Mouse (Mus musculus) midbrain, postnatal 0 days (tissue): ENCODE data around the gene Gpr183. TPM values are rescaled to one million over a fixed set of nuclear protein-coding genes. Genes with fewer than 3 reads are reported as not detected.

ENCODE experiments used
- ATAC-seq: fragments of 200-750 bp; cut with Nextera tagmentation; 2 replicates; pipeline ENCODE4 v1.8.0; 2017; ENCODE audit warnings: moderate number of reproducible peaks, mild to moderate bottlenecking, moderate TSS enrichment, moderate library complexity; ENCODE audit not compliant: low FRiP score
- DNase-seq: peaks from one replicate; pipeline ENCODE4 v3.0.0-alpha.2; 2015; ENCODE audit warnings: low spot score
- H3K27ac ChIP-seq: fragments of 300-500 bp; sonication (generic); 2 replicates; pipeline ENCODE4 v1.5.1; 2014; ENCODE audit warnings: low read depth, mild to moderate bottlenecking, low read length, mixed read lengths
- H3K27me3 ChIP-seq: fragments of 300-500 bp; sonication (generic); 2 replicates; pipeline ENCODE4 v1.6.1; 2014; ENCODE audit warnings: low read length, control low read depth, mixed read lengths; ENCODE audit not compliant: insufficient read depth
- H3K36me3 ChIP-seq: fragments of 300-500 bp; sonication (generic); 2 replicates; pipeline ENCODE4 v1.6.1; 2014; ENCODE audit warnings: low read length, control low read depth, mixed read lengths; ENCODE audit not compliant: insufficient read depth
- H3K4me1 ChIP-seq: fragments of 300-500 bp; sonication (generic); 2 replicates; pipeline ENCODE4 v1.6.1; 2014; ENCODE audit warnings: mild to moderate bottlenecking, control low read depth, antibody characterized with exemption, low read length, mixed read lengths; ENCODE audit not compliant: insufficient read depth
- H3K4me2 ChIP-seq: fragments of 300-500 bp; sonication (generic); 2 replicates; pipeline ENCODE4 v1.6.1; 2014; ENCODE audit warnings: low read depth, mild to moderate bottlenecking, low read length, mixed read lengths; ENCODE audit not compliant: poor library complexity, severe bottlenecking
- H3K4me3 ChIP-seq: fragments of 300-500 bp; sonication (generic); 2 replicates; pipeline ENCODE4 v1.5.1; 2014; ENCODE audit warnings: low read depth, mild to moderate bottlenecking, low read length, moderate library complexity
- H3K9ac ChIP-seq: fragments of 300-500 bp; sonication (generic); replicated peaks from 2 replicates; pipeline ENCODE4 v1.6.1; 2014; ENCODE audit warnings: mild to moderate bottlenecking, low read length, moderate library complexity, mixed read lengths; ENCODE audit not compliant: poor library complexity, severe bottlenecking
- H3K9me3 ChIP-seq: fragments of 300-500 bp; sonication (generic); 2 replicates; pipeline ENCODE4 v1.6.1; 2016; ENCODE audit warnings: low read length, control low read depth
- CTCF ChIP-seq: IDR thresholded peaks from 2 replicates; pipeline ENCODE4 v1.5.1; 2016; ENCODE audit warnings: antibody characterized with exemption, mild to moderate bottlenecking
- WGBS: fragments of 180-500 bp; shearing (Covaris S2); extraction: QIAGEN DNeasy Blood & Tissue Kit; methylation state at CpG from one replicate; pipeline ENCODE4 v1.1.7; 2014; 5-methylcytosine and 5-hydroxymethylcytosine counted together
- polyA plus RNA-seq: library from polyadenylated mRNA; unstranded; fragments of >200 nt; fragmentation: Nextera tagmentation; extraction: Ambion mirVana; gene quantifications from 2 replicates; pipeline ENCODE4 v1.2.1, GENCODE M21; 2015
- total RNA-seq: library from RNA; depleted of rRNA; stranded (reverse); fragments of >200 nt; gene quantifications from 2 replicates; pipeline ENCODE4 v1.2.3, GENCODE M21; 2014

Gene Gpr183
- total and polyA plus RNA-seq, 2 experiments from 2014 or later = 0.49 to 1.3 TPM

- no peaks in the 10 kb centered on the region for H3K9me3 ChIP-seq
- 88% methylated on average over 12 of the region's 12 CpGs for WGBS
These were observed 35.6 kb downstream of the Gpr183 start for GRCm38 (mm10) chr14:121929243-121929951.

DNA sequence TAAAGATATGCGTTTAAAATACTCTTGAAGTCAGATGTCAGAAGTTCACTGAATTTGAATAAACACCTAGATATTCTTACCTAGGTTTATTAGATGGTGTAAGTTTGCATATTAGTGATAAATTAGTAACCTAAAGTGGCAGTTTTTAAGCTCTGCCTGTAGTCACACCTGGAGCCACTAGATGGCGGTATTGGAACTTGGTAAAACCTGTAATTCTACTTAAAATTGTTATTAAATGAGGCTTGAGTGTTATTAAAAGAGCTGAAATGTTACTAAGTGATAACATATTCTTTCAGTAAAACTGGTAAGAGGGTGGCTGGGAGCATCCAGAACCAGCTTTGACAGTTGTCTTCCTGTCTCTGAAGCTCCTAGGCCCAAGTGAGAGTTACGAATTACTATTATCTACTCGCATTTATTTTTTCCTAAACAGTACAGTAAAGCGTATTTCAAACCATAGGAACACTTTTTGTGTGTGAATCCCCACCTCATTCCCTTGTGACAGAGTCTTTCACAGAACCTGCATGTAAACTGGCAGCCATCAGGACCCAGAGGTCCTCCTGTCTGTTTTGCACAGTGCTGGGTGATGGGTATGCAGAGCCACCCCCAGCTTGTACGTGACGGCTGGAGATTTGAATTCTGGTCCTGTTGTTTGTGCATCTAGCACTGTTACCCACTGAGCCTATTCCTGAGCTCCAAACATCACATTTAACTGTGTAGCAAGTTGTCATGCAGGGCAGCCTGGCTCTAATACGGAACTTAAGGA lies 36.4 kb downstream of the Gpr183 start:
- Histone ChIP-seq H3K27me3 (no peaks in the 10 kb centered on the region), H3K36me3 (peaks cover under 1% of the 10 kb centered on the region; the same call in 1 of the 2 replicates), H3K4me2 (no peak overlapping the region), H3K4me1 (0 out of 2 replicates have a peak, but pooled peaks cover 6% of the 10 kb centered on the region), H3K4me3 (no peak overlapping the region), H3K9ac (no peak overlapping the region), H3K9me3 (no peaks in the 10 kb centered on the region), H3K27ac (no peak overlapping the region)
- TF ChIP-seq CTCF = peak; percentile 89
- WGBS = 63% methylated on average over 8 of the region's 8 CpGs
- peak; percentile 84 for DNase-seq
- ATAC-seq = no peak

More at GRCm38 (mm10) chr14:121929243-121929951, 35.6 kb downstream of the Gpr183 start:
- DNase-seq (no peak), ATAC-seq (no peak)
- Histone ChIP-seq H3K4me3 (no peak overlapping the region), H3K27me3 (no peaks in the 10 kb centered on the region), H3K4me1 (0 out of 2 replicates have a peak, but pooled peaks cover 6% of the 10 kb centered on the region), H3K36me3 (peaks cover 8% of the 10 kb centered on the region; the same call in 1 of the 2 replicates), H3K9ac (no peak overlapping the region), H3K27ac (no peak overlapping the region), H3K4me2 (no peak overlapping the region)
- TF ChIP-seq CTCF = no peak

- Histone ChIP-seq H3K4me2 (no peak overlapping the region), H3K9me3 (no peaks in the 10 kb centered on the region), H3K36me3 (no peaks in the 10 kb centered on the region), H3K27me3 (no peaks in the 10 kb centered on the region), H3K9ac (no peak overlapping the region), H3K4me3 (no peak overlapping the region), H3K4me1 (0 out of 2 replicates have a peak, but pooled peaks cover 6% of the 10 kb centered on the region), H3K27ac (no peak overlapping the region)
- WGBS = 91% methylated on average over 8 of the region's 8 CpGs
- no peak for DNase-seq
- no peak for TF ChIP-seq CTCF
- no peak for ATAC-seq
These were observed 37.5 kb downstream of the Gpr183 start for GRCm38 (mm10) chr14:121927451-121927850.

GRCm38 (mm10) chr14:121926901-121927300 lies 38.1 kb downstream of the Gpr183 start:
- no peak for TF ChIP-seq CTCF
- H3K4me3 ChIP-seq = no peak overlapping the region
- WGBS = 84% methylated on average over 6 of the region's 6 CpGs
- H3K4me2 ChIP-seq = no peak overlapping the region
- ATAC-seq (no peak), DNase-seq (no peak)
- no peaks in the 10 kb centered on the region for H3K9me3 ChIP-seq
- 0 out of 2 replicates have a peak, but pooled peaks cover 6% of the 10 kb centered on the region for H3K4me1 ChIP-seq
- H3K36me3 ChIP-seq = no peaks in the 10 kb centered on the region
- no peak overlapping the region for H3K9ac ChIP-seq
- no peak overlapping the region for H3K27ac ChIP-seq
- no peaks in the 10 kb centered on the region for H3K27me3 ChIP-seq

- no peak overlapping the region for H3K9ac ChIP-seq
- H3K4me2 ChIP-seq = no peak overlapping the region
- H3K36me3 ChIP-seq = no peaks in the 10 kb centered on the region
- H3K4me3 ChIP-seq = no peak overlapping the region
- H3K4me1 ChIP-seq = no peaks in the 10 kb centered on the region
- ATAC-seq (no peak), DNase-seq (no peak)
- WGBS = 75% methylated on average over 6 of the region's 6 CpGs
- no peaks in the 10 kb centered on the region for H3K9me3 ChIP-seq
- H3K27me3 ChIP-seq = no peaks in the 10 kb centered on the region
- TF ChIP-seq CTCF = no peak
- H3K27ac ChIP-seq = no peak overlapping the region
These were observed 40.1 kb downstream of the Gpr183 start for GRCm38 (mm10) chr14:121924876-121925275.

- no peak for ATAC-seq
- no peaks in the 10 kb centered on the region for H3K4me1 ChIP-seq
- no peaks in the 10 kb centered on the region for H3K36me3 ChIP-seq
- no peaks in the 10 kb centered on the region for H3K9me3 ChIP-seq
- no peak overlapping the region for H3K4me2 ChIP-seq
- TF ChIP-seq CTCF = no peak
- no peak overlapping the region for H3K4me3 ChIP-seq
- H3K27me3 ChIP-seq = no peaks in the 10 kb centered on the region
- 79% methylated on average over 4 of the region's 4 CpGs for WGBS
- no peak for DNase-seq
- no peak overlapping the region for H3K27ac ChIP-seq
- H3K9ac ChIP-seq = no peak overlapping the region
These were observed 42.3 kb downstream of the Gpr183 start for GRCm38 (mm10) chr14:121922731-121923130.
